Mouse (Mus musculus) heart, embryonic 16.5 days (tissue): ENCODE data around the gene Pnp. TPM values are rescaled to one million over a fixed set of nuclear protein-coding genes. Genes with fewer than 3 reads are reported as not detected.

Experiments
- ATAC-seq: fragments of 200-750 bp; cut with Nextera tagmentation; replicated peaks from 2 replicates; pipeline ENCODE4 v1.8.0; 2017; ENCODE audit warnings: moderate number of reproducible peaks; ENCODE audit not compliant: insufficient read depth, low FRiP score; ENCODE audit errors: extremely low read depth
- H3K27ac ChIP-seq: fragments of 300-500 bp; sonication (generic); 2 replicates; pipeline ENCODE4 v1.5.1; 2014; ENCODE audit warnings: mild to moderate bottlenecking, low read length, control low read depth, moderate library complexity
- H3K27me3 ChIP-seq: fragments of 300-500 bp; sonication (generic); 2 replicates; pipeline ENCODE4 v1.6.1; 2014; ENCODE audit warnings: low read length, mixed read lengths; ENCODE audit not compliant: control insufficient read depth, insufficient read depth
- H3K36me3 ChIP-seq: fragments of 300-500 bp; sonication (generic); 2 replicates; pipeline ENCODE4 v1.6.1; 2014; ENCODE audit not compliant: control insufficient read depth, insufficient read depth
- H3K4me1 ChIP-seq: fragments of 300-500 bp; sonication (generic); 2 replicates; pipeline ENCODE4 v1.6.1; 2014; ENCODE audit warnings: low read length, mixed read lengths; ENCODE audit not compliant: control insufficient read depth, insufficient read depth
- H3K4me2 ChIP-seq: fragments of 300-500 bp; sonication (generic); 2 replicates; pipeline ENCODE4 v1.6.1; 2014; ENCODE audit warnings: low read depth, mild to moderate bottlenecking, control low read depth, low read length
- H3K4me3 ChIP-seq: fragments of 300-500 bp; sonication (generic); 2 replicates; pipeline ENCODE4 v1.5.1; 2014; ENCODE audit warnings: mild to moderate bottlenecking, control low read depth, low read length
- H3K9ac ChIP-seq: fragments of 300-500 bp; sonication (generic); 2 replicates; pipeline ENCODE4 v1.6.1; 2014; ENCODE audit warnings: low read length, control low read depth
- H3K9me3 ChIP-seq: fragments of 300-500 bp; sonication (generic); replicated peaks from 2 replicates; pipeline ENCODE4 v1.6.1; 2016; ENCODE audit warnings: low read length; ENCODE audit not compliant: control insufficient read depth
- WGBS: fragments of 180-500 bp; shearing (Covaris S2); extraction: QIAGEN DNeasy Blood & Tissue Kit; methylation state at CpG from one replicate; pipeline ENCODE4 v1.1.7; 2014; 5-methylcytosine and 5-hydroxymethylcytosine counted together
- polyA plus RNA-seq: library from polyadenylated mRNA; unstranded; fragments of >200 nt; fragmentation: Nextera tagmentation; extraction: Ambion mirVana; gene quantifications from 2 replicates; pipeline ENCODE4 v1.2.1, GENCODE M21; 2015

Gene Pnp
- 32.0 and 36.9 TPM in 2 replicates for polyA plus RNA-seq

- peak within 1 kb of the TSS; percentile 99 for H3K9ac ChIP-seq
- WGBS, result under 1% methylated on average over 68 of the region's 68 CpGs
- peak within 1 kb of the TSS; percentile 88 for H3K27ac ChIP-seq
These were observed at the start of gene Pnp, which contains the start of gene Pip4p1 for GRCm38 (mm10) chr14:50930754-50931492. TSS of gene Pnp (plus strand) at chr14:50931082. TSS of gene Pip4p1 (minus strand) at chr14:50930856.

DNA sequence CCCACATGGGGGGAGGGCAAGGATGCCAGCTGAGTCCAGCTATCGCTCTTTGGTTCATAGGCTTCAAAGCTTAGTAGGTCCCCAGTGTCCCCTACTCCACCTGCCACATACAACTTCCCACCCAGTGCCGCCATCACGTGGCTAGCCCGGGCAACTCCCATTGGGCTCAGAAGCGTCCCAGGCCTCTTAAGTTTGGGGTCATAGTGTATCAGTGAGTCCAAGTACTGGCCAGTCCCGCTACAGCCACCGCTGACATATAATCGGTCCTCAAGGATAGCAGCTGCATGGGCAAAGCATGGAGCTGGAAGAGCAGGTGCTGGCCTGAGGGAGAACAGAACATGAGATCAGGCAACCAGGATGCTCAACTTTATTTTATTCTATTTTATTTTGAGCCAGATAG, 39.3 kb upstream of the Pnp start:
- 85% methylated on average over 8 of the region's 8 CpGs for WGBS
- H3K27ac ChIP-seq, result no peak overlapping the region
- no peak overlapping the region for H3K4me2 ChIP-seq
- peaks cover 8% of the 10 kb centered on the region for H3K4me1 ChIP-seq
- ATAC-seq, result no peak
- H3K27me3 ChIP-seq, result peaks cover 6% of the 10 kb centered on the region
- H3K9ac ChIP-seq, result no peak overlapping the region
- H3K9me3 ChIP-seq, result no peaks in the 10 kb centered on the region
- no peaks in the 10 kb centered on the region for H3K36me3 ChIP-seq
- no peak overlapping the region for H3K4me3 ChIP-seq

More at GRCm38 (mm10) chr14:50930754-50931492, at the start of gene Pnp, which contains the start of gene Pip4p1:
- ATAC-seq, result peak; percentile 99
- Histone ChIP-seq H3K27me3 (no peaks in the 10 kb centered on the region), H3K36me3 (peaks cover 28% of the 10 kb centered on the region), H3K4me2 (peak within 1 kb of the TSS; percentile 89), H3K9me3 (no peaks in the 10 kb centered on the region), H3K4me3 (peak within 1 kb of the TSS; percentile 100), H3K4me1 (peaks cover 15% of the 10 kb centered on the region)

DNA sequence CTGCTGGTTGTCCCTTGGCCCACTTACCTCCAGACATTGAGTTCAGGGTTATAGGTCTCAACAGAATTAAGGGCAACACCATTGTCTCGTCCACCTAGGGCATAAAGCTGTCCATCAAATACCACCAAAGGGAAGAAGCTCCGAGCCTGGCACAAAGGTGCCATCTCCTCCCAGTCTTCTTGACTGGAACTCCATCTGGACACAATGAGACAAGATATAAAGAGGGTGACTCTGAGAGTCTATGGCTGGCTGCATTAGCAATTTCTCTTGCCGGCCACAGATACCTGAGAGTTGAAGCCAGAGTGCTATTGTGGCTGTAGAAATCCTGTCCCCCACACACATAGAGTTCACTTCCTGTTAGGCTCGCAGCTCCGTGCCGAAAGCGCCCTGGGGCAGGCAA, 38.8 kb upstream of the Pnp start:
- no peaks in the 10 kb centered on the region for H3K9me3 ChIP-seq
- H3K4me3 ChIP-seq, result no peak overlapping the region
- no peak for ATAC-seq
- H3K27me3 ChIP-seq, result peaks cover 6% of the 10 kb centered on the region
- no peaks in the 10 kb centered on the region for H3K36me3 ChIP-seq
- no peak overlapping the region for H3K27ac ChIP-seq
- no peak overlapping the region for H3K4me2 ChIP-seq
- peaks cover 10% of the 10 kb centered on the region for H3K4me1 ChIP-seq
- WGBS, result 83% methylated on average over 7 of the region's 7 CpGs
- no peak overlapping the region for H3K9ac ChIP-seq

GRCm38 (mm10) chr14:50892541-50893459, 38.1 kb upstream of the Pnp start:
- H3K4me3 ChIP-seq, result no peak overlapping the region
- no peak overlapping the region for H3K9ac ChIP-seq
- H3K9me3 ChIP-seq, result no peaks in the 10 kb centered on the region
- no peak; the same call in 1 of the 2 replicates for ATAC-seq
- H3K4me2 ChIP-seq, result 0 out of 2 replicates have a peak overlapping the region, but pooled peaks have one; percentile 6
- H3K36me3 ChIP-seq, result no peaks in the 10 kb centered on the region
- WGBS, result 72% methylated on average over 22 of the region's 22 CpGs
- peaks cover 6% of the 10 kb centered on the region for H3K27me3 ChIP-seq
- no peak overlapping the region for H3K27ac ChIP-seq
- peaks cover 10% of the 10 kb centered on the region for H3K4me1 ChIP-seq

DNA sequence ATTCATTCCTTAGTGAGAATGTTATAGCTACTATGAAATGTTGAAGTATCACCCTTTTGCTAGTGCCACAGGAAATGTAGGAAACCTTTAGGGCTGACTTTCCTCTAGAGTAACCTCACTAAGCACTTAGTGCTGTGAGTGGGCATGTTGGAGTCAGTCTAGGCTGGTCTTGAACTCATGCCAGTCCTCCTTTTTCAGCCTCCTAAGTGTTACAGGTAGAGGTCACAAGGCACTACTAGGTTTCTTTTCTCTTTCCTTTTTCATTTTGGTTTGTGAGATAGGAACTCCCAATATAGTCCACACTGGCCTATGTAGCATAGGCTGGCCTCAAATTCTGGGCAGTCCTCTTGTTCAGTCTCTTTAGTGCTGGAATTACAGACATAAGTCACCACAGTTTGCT, 35.5 kb upstream of the Pnp start:
- no peak overlapping the region for H3K4me3 ChIP-seq
- ATAC-seq, result no peak

GRCm38 (mm10) chr14:50895985-50896746, 34.7 kb upstream of the Pnp start:
- Histone ChIP-seq H3K4me2 (peak overlapping the region; percentile 86), H3K27me3 (peaks cover 6% of the 10 kb centered on the region), H3K9ac (peak overlapping the region; percentile 61), H3K27ac (no peak overlapping the region), H3K36me3 (no peaks in the 10 kb centered on the region), H3K9me3 (no peaks in the 10 kb centered on the region), H3K4me3 (peak overlapping the region; percentile 55), H3K4me1 (peaks cover 10% of the 10 kb centered on the region)
- no peak; the same call in 1 of the 2 replicates for ATAC-seq
- WGBS, result 17% methylated on average over 19 of the region's 19 CpGs

More for the DNA sequence above, 35.5 kb upstream of the Pnp start:
- Histone ChIP-seq H3K36me3 (no peaks in the 10 kb centered on the region), H3K27ac (no peak overlapping the region), H3K9me3 (no peaks in the 10 kb centered on the region), H3K27me3 (peaks cover 6% of the 10 kb centered on the region), H3K4me2 (no peak overlapping the region), H3K9ac (no peak overlapping the region), H3K4me1 (peaks cover 10% of the 10 kb centered on the region)

DNA sequence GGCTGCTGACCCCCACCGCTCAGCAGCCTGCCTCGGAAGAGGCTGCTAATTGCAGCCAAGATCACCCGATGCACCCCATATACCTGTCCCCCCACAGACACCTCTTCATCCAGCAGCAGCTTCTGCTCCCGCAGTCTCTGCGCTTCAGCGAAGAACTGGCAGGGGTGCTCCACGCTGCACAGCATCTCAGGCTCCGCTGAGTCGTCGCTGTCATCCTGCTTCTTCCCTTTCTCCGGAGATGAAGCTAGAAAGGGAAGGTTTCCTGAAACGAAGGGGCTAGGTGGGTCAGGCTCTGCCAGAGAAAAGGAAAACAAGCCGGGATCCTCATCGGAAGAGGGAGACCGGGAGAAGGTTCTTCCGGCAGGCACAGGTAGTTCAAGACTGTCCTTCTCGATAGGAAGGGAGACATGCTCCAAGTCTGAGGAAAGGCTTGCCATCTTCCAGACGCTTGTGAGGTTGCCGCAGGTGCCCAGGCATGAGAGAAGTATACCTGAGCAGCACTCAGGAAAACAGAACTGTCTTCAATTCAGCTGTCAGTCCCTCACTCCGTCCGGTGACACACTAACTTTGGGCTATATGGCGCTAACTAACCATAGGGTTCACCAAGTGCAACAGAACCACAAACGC, 34.0 kb upstream of the Pnp start:
- Histone ChIP-seq H3K4me1 (peaks cover 10% of the 10 kb centered on the region), H3K4me3 (peak overlapping the region; percentile 55), H3K27me3 (peaks cover 6% of the 10 kb centered on the region), H3K36me3 (no peaks in the 10 kb centered on the region), H3K27ac (no peak overlapping the region), H3K4me2 (peak overlapping the region; percentile 86), H3K9me3 (no peaks in the 10 kb centered on the region), H3K9ac (peak overlapping the region; percentile 61)
- ATAC-seq, result no peak
- 19% methylated on average over 23 of the region's 23 CpGs for WGBS

DNA sequence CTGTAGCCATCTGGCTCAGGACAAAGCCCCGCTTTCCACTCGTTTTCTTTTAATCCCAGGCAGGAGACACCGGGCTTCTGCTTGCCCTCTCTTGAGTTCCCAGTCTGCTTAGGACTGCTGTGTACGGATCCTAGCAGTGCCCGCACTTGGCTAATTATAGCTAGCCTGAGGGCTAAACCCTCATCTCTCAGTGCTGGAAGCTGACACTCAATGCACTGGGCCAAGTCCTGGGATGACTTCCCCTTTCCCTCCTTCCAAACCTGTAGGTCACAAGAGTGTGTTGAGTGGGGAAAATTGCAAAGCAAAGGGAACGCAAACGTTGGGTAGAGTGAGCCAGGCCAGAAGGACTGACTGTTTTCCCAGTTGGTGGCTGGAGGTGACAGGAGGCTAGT, 33.5 kb upstream of the Pnp start, which contains the start of gene Klhl33:
Gene Klhl33, minus strand, starts transcription at position 134 of the 392 bp plus-strand sequence.
- Histone ChIP-seq H3K27ac (no peak within 1 kb of the TSS), H3K4me2 (peak within 1 kb of the TSS; percentile 86), H3K4me3 (peak within 1 kb of the TSS; percentile 55), H3K4me1 (peaks cover 10% of the 10 kb centered on the region), H3K27me3 (peaks cover 6% of the 10 kb centered on the region), H3K9ac (peak within 1 kb of the TSS; percentile 61), H3K36me3 (no peaks in the 10 kb centered on the region), H3K9me3 (no peaks in the 10 kb centered on the region)
- ATAC-seq, result no peak
- WGBS, result 29% methylated on average over 7 of the region's 7 CpGs
